ENCODE assay signal across 10 mouse cellular contexts in the genomic region with DNA sequence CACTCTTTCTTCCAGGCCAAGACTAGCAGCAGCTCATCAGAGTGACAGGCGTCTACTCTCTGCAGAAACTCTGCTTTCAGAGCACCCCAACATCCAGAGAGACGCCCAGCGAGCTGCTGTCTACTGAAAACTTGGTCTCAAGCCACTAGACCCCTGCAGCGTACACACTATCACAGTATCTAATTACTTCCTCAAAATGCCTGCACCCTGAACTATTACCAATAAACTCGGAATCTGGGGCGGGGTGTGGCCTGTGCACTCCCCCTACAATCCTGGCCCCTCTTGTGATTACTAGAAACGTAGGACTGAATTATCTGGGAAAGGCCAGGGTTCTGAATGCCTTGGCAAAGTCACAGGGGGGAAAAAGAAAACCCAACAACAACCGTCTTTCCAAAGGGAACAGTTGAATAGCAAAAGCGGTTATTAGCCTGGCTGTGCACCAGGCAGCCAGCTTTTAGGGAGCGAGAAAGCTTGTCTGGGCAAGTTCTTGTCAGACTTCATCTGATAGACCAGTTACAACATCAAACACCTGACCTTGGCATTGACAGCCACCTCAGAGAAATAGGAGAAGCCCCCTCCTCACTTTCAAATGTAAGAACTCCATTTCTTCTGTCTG. TPM values are rescaled to one million over a fixed set of nuclear protein-coding genes. Genes with fewer than 3 reads are reported as not detected.
A peak's percentile ranks its signal among the peaks of the same experiment; 100 is the strongest.
DNase-seq lines count a peak whose midpoint lies in the region; ATAC-seq and TF ChIP-seq lines count a peak whose summit lies in the region.
"Had no signal": no experiment of that assay in that cellular context is flagged by ENCODE, and none has a peak within 500 bp of the region (broad histone marks: within the 10 kb centered on the region; RNA-seq: fewer than 3 reads in every experiment).

No protein-coding gene starts in this region.

- no peak for ATAC-seq in heart, embryonic 15.5 days (replicated peaks; ENCODE audit: insufficient number of reproducible peaks, insufficient read depth, low FRiP score, low read depth)
- ATAC-seq in forebrain, embryonic 15.5 days (replicated peaks), result no peak
- peak; percentile 23; the same call in 1 of the 2 replicates for ATAC-seq in megakaryocyte, adult 5-6 weeks (ENCODE audit: poor library complexity, severe bottlenecking)

- no peak for TF ChIP-seq CTCF in MEL (IDR thresholded peaks at IDR 0.05 in 2 of 3, conservative IDR thresholded peaks at IDR 0.05 in 1 of 3; ENCODE audit: control insufficient read depth in 1 of 3, insufficient read depth in 1 of 3, low read depth in 2 of 3, low read length in 3 of 3, poor library complexity in 1 of 3, severe bottlenecking in 1 of 3)

- no peak for TF ChIP-seq RAD21 in MEL (IDR thresholded peaks at IDR 0.05; ENCODE audit: low read depth, low read length)

- H3K36me3 ChIP-seq in heart, embryonic 15.5 days, result no peaks in the 10 kb centered on the region
- H3K36me3 ChIP-seq in MEL (ENCODE audit: control insufficient read depth in 1 of 2, insufficient read depth in 2 of 2, low read length in 2 of 2), result peaks cover 0 to 37% of the 10 kb centered on the region in 2 experiments; a peak in 2 of 4 replicates
- no peaks in the 10 kb centered on the region for H3K36me3 ChIP-seq in forebrain, embryonic 15.5 days
- H3K36me3 ChIP-seq: heart, embryonic 12.5 days had no signal

- no peaks in the 10 kb centered on the region for H3K9me3 ChIP-seq in heart, embryonic 15.5 days (replicated peaks)
- H3K9me3 ChIP-seq in MEL (replicated peaks; ENCODE audit: insufficient read depth, low read length), result no peaks in the 10 kb centered on the region
- H3K9me3 ChIP-seq in forebrain, embryonic 15.5 days, result no peaks in the 10 kb centered on the region

- intact Hi-C loops in heart, postnatal 14 days (cut with DNase I), result no loop called here
- intact Hi-C loops in heart, postnatal 10 days (cut with DNase I), result no loop called here

- no peak for DNase-seq in heart, postnatal 14 days
- DNase-seq in MEL (ENCODE audit: low read depth, low spot score), result peak; percentile 85
- no peak for DNase-seq in right cerebral cortex, postnatal 10 days (ENCODE audit: low spot score in 2 of 2)
- DNase-seq in lung, postnatal 14 days, result no peak
- no peak for DNase-seq in heart, postnatal 10 days
- DNase-seq: left cerebral cortex, postnatal 4 days had no signal

- TF ChIP-seq EP300 in MEL (IDR thresholded peaks at IDR 0.05; ENCODE audit: low read depth in 1 of 2, low read length in 2 of 2), result no peak; a peak in 2 of 4 replicates

- TF ChIP-seq POLR2A in MEL (IDR thresholded peaks at IDR 0.05; ENCODE audit: control insufficient read depth in 1 of 2, insufficient read depth in 1 of 2, low read depth in 1 of 2, low read length in 2 of 2, poor library complexity in 1 of 2), result no peak

- H3K9ac ChIP-seq in heart, embryonic 15.5 days, result no peak overlapping the region
- H3K9ac ChIP-seq in MEL (ENCODE audit: control insufficient read depth, low read depth, low read length, poor library complexity, severe bottlenecking), result peak overlapping the region; percentile 22
- no peak overlapping the region for H3K9ac ChIP-seq in forebrain, embryonic 15.5 days (replicated peaks)
- H3K9ac ChIP-seq: heart, embryonic 12.5 days had no signal

- peaks cover 9% of the 10 kb centered on the region; the same call in 1 of the 2 replicates for H3K27me3 ChIP-seq in heart, embryonic 15.5 days
- H3K27me3 ChIP-seq in MEL (ENCODE audit: control insufficient read depth in 1 of 2, insufficient read depth in 2 of 2, low read length in 2 of 2), result no peaks in the 10 kb centered on the region
- no peaks in the 10 kb centered on the region for H3K27me3 ChIP-seq in forebrain, embryonic 15.5 days

- WGBS in heart, embryonic 15.5 days, result 72% methylated on average over 10 of the region's 10 CpGs
- WGBS in forebrain, embryonic 15.5 days, result 31% methylated on average over 10 of the region's 10 CpGs

- H3K4me3 ChIP-seq in heart, embryonic 15.5 days, result no peak overlapping the region
- H3K4me3 ChIP-seq in MEL (ENCODE audit: control insufficient read depth in 1 of 2, insufficient read depth in 1 of 2, low read depth in 2 of 2, low read length in 2 of 2), result peak overlapping the region in 1 of 2 experiments; percentile 16; a peak in 1 of 4 replicates
- no peak overlapping the region for H3K4me3 ChIP-seq in forebrain, embryonic 15.5 days
- H3K4me3 ChIP-seq: heart, embryonic 12.5 days had no signal

- H3K79me2 ChIP-seq in MEL (ENCODE audit: control insufficient read depth, insufficient read depth, low read length, poor library complexity), result peaks cover 17% of the 10 kb centered on the region

- H3K4me1 ChIP-seq in heart, embryonic 15.5 days (replicated peaks), result peaks cover 46% of the 10 kb centered on the region
- peaks cover 18 to 45% of the 10 kb centered on the region in 2 experiments for H3K4me1 ChIP-seq in MEL (ENCODE audit: control insufficient read depth in 1 of 2, insufficient read depth in 2 of 2, low read length in 2 of 2)
- H3K4me1 ChIP-seq in forebrain, embryonic 15.5 days, result peaks cover 69% of the 10 kb centered on the region

- peak overlapping the region; percentile 18; the same call in 1 of the 2 replicates for H3K27ac ChIP-seq in heart, embryonic 15.5 days
- H3K27ac ChIP-seq in MEL (ENCODE audit: control insufficient read depth, low read depth, low read length), result peak overlapping the region; percentile 52
- peak overlapping the region; percentile 53 for H3K27ac ChIP-seq in forebrain, embryonic 15.5 days (replicated peaks)

- no peak overlapping the region for H3K4me2 ChIP-seq in heart, embryonic 15.5 days
- H3K4me2 ChIP-seq in forebrain, embryonic 15.5 days (replicated peaks), result no peak overlapping the region
- H3K4me2 ChIP-seq: heart, embryonic 12.5 days had no signal

TF ChIP-seq in MEL, 35 proteins besides CTCF, POLR2A, EP300 and RAD21:
- peak; percentile 42; the same call in 1 of the 2 replicates for TF ChIP-seq GATA1 (IDR thresholded peaks at IDR 0.05; ENCODE audit: low read depth, low read length)
- no peak for TF ChIP-seq BHLHE40 (IDR thresholded peaks at IDR 0.05; ENCODE audit: borderline replicate concordance, low read depth, low read length)
- peak; percentile 67; the same call in 1 of the 2 replicates for TF ChIP-seq RCOR1 (IDR thresholded peaks at IDR 0.05; ENCODE audit: low read depth, low read length)
- no peak for TF ChIP-seq MEF2A (IDR thresholded peaks at IDR 0.05; ENCODE audit: extremely low read depth, insufficient replicate concordance, low read depth, low read length, poor library complexity, severe bottlenecking)
- 0 out of 2 replicates have a peak, but pooled peaks have one; percentile 45 for TF ChIP-seq TBP (IDR thresholded peaks at IDR 0.05; ENCODE audit: low read depth, low read length)

RNA-seq across cellular contexts. Expression of a gene that starts 14.2 kb away (rescaled TPM):
- polyA plus RNA-seq in heart, embryonic 15.5 days (2015; fragmentation: Nextera tagmentation; extraction: Ambion mirVana), result 2.4 and 5.3 TPM in 2 replicates
- 1 to 10 TPM; 9.6 to 9.7 TPM for total RNA-seq in heart, postnatal 14 days (2021)
- 8.5 and 8.7 TPM in 2 replicates for total RNA-seq in MEL (2012; rRNA removed)
- 10 to 100 TPM in 1 of 2 experiments, not detected in 1; 15.3 TPM for polyA plus RNA-seq in MEL (2012; ENCODE audit: insufficient read depth in 1 of 2, insufficient read length in 2 of 2, low read depth in 1 of 2, low replicate concordance in 2 of 2, missing spikeins in 1 of 2)
- polyA plus RNA-seq in forebrain, embryonic 15.5 days (2015; fragmentation: Nextera tagmentation; extraction: Ambion mirVana), result 18.3 and 20.3 TPM in 2 replicates
- total RNA-seq in megakaryocyte, adult 5-6 weeks (2015), result 71.2 and 71.7 TPM in 2 replicates
- 195 and 212 TPM in 2 replicates for total RNA-seq in megakaryocyte, adult 5-6 weeks (2017)
- 10 to 100 TPM; 11.9 to 13.2 TPM for total RNA-seq in heart, postnatal 10 days (2021)
